Mouse (Mus musculus) heart, adult 18-20 months (tissue): ENCODE data around the gene Spg21. TPM values are rescaled to one million over a fixed set of nuclear protein-coding genes. Genes with fewer than 3 reads are reported as not detected.
A peak's percentile ranks its signal among the peaks of the same experiment; 100 is the strongest.

Experiments used
- DNase-seq, 2 experiments: peaks; one replicate each; pipeline ENCODE4 v3.0.0; 2021 to 2022; ENCODE audit warnings: mixed read lengths in 1 of 2
- total RNA-seq, 2 experiments: library from RNA; stranded (reverse); gene quantifications; 2 replicates each; pipeline ENCODE4 v1.2.3; 2021

The Spg21 gene
- total RNA-seq, 2 experiments from 2014 or later = 16.0 to 22.0 TPM

DNA sequence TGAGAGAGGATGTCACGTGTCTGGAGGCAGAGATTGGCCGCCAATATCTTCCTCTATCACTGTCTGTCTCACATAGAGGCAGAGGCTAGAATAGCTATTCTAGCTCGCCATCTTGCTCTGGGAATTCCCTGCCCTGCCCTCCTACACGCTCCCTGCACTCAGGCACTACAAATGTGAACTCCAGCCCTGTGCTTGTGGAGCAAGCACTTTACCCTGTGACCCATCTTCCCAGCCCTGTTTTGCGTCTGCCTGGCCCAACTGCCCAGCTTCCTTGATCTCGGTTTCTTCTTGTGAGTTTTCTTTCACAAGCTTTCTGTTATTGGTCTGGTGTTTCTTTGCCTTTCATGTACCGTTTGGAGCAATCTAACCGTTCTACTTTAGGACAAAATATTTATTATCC, 18.4 kb downstream of the Spg21 start:
- DNase-seq = no peak

DNA sequence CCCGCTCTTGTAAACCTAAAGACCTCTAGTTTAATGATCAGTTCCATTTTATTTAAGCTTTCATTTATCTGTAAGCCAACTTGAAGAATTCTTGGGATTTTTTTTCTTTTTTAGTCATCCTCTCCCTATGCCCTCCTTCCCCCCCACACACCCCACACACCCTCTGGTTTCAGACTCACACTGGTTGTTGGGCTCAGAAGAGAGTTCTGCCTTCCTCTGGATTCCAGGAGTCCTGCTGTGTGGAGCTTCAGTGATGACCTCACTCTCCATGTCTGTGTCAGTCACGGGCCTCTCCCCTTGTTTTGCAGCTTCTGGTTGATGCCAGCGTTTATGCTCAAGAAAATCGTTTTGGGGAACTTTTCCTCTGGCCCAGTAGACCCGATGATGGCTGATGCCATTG, 19.3 kb downstream of the Spg21 start:
- no peak for DNase-seq

DNA sequence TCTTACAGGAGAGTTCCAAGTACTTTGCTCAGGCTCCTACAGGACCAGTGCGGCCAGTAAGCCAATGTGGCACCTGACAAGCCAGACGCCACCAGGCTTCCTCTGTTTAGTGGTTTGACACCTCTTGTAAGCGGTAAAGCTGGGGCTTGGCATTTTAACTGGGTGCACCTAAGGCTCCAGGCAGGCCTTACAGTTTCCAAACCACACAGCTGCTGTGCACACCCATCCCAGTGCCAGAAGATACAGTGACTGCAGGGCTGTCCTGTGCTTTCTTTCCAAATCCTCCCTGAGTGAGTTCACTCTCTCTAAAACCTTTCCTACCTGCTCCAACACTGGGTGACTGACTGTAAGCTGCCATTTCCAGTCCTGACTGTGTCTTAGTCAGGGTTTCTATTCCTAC, 30.7 kb downstream of the Spg21 start:
- no peak for DNase-seq

DNA sequence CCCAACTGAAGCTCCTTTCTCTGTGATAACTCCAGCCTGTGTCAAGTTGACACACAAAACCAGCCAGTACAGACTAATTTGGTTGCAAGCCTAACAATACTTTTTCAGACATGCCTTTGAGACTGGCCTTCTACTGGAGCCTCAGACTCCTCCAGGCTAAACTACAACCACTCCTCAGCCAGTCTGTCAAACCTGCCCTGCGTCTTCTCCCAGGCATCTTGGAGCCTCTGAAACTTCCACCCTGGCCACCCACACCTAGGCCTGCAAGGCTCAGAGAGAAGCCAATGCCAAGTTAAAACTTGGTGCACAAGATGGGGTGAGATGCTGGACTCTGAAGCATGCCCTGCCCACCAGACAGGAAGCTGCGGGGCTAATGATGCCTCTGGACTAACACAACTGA, 31.6 kb downstream of the Spg21 start:
- DNase-seq = no peak

DNA sequence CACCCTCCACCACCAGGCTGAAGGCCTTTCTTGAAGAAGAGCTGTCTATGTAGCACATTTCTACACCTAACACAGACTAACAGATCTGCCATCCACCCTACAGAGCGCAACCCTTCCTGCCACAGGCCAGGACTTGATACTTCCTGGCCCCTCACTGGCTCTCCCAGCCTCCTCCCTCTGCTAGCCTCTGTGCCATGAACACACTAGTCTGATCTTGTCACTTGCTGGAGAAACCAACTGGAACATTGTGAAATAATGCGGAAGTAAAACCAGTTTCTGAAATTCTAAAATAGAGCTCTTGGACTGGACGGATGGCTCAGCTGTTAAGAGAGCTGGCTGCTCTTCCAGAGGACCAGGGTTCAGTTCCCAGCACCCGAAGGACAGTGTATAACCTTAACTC, 32.1 kb downstream of the Spg21 start:
- DNase-seq = no peak

DNA sequence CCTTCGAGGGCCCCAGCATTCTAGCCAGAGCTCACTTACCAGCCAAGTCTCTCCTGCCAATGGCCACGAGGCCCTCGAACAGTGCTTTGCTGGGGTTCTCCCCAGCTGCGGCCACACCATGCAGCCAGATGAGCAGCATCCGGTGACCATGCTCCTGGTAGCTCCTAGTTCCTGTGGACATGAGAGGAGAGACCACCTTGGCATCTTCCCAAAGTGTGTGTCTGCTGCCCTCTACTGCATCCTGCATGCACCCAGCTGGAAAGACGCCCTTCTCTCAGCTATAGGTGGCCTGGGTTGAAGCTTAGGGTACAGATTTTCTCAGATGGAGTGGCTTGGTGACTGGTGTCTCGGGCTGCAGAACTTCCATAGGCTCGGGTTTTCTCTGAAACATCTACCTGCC, 41.4 kb downstream of the Spg21 start:
- no peak for DNase-seq

DNA sequence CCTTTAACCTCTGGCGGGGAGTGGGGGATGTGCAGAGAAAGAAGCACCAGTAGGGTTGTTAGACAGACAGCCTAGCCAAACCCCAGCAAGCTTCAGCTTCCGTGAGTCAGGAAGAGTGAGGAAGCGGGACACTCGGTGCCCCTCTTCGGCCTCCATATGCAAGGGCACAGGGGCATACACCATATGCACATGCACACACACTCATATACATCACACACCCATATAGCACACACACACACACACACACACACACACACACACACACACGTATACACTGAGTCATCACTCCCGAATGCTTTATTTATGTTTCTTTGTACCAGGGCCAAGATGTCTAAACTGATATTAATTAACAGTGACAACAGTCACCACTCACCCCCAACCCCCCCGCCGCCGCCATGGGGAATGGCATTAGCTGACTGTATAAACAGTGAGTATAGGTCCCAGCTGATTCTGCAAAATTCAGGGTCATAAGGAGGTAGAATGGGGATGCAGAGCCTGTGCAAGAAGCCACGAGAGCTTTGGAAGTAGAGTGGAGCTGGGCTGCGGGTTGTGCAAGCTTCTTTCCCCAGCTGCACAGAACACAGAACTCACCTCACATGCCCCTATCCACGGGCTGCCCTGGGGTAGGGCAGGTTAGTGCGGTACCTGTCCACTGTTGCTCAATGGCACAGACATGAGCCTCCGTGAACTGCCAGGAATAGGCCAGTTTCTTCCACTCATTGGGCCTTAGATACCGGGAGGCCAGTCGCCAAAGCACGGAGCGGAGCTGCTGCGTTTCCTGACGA, 42.2 kb downstream of the Spg21 start:
- DNase-seq = no peak

DNA sequence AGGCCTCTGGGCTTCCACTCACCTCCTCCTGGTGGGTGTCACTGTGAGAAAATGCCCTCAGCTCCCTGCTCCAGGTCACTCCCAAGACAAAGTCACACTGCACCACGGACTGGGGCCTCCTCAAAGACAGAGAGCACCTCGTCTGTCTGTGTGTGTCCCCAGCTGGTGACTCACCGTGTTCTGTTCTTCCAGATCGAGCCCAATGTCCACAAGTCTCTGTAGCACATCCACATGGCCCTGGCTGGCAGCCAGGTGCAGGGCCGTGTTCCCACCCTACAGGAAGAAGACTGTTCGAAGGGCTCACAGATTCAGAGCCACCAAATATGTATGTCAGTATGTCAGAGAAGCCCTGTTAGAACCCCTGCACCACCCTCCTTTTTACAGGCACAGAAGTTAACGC, 47.7 kb downstream of the Spg21 start:
- no peak for DNase-seq

DNA sequence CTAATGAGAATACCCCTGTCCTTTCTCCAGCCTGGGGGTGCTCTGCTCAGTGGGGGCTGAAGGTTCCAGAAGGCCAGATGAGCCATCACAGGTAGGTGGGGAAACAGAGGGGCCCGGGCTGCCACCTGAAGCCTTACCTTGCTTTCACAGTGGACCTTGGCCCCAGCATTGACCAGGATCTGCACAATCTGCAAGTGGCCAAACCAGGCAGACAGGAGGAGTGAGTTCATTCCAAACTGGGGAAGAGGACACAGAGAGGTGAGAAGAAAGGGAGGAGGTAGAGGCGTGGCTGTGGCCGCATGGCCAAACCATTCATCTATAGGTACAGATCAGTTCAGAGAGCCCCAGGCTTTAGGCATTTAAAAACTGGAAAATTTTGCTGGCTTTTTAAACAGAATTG, 51.8 kb downstream of the Spg21 start:
- no peak for DNase-seq

DNA sequence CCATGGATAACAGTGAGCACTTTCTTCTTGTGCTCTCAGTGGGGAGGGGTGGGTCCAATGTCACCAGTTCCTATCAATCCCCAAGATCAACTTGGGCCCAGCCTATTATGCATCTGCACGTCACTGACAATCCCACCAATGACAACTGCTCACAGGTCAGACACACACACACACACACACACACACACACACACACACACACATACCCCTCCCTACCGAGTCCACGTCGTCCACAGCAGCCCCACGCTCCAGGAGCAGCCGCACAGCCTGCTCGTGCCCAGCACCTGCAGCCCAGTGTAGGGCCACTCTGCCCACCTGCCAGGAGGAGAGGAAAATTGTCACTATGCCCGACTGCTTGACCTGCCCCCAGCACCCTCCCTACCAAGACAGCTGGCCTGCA, 53.7 kb downstream of the Spg21 start:
- DNase-seq = no peak

DNA sequence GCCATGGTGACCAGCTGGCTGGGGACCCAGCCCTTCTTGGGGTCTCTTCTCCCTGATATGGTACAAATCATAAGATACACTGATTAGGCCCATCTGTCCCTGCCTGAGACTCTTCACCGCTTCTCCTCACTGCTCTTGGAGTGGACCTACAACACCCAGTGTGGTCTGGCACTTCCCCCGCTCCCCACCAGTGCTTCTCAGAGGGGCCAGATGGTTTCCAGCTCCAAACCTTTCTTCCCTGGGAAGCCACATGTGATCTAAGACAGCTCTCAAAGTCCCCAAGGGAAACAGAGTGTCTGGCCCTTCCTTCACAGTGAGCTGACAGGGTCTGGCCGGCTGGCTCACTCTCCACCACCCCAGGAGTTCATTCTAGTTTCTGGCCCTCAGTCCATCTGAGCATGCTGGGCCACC, 54.1 kb downstream of the Spg21 start:
- no peak for DNase-seq

DNA sequence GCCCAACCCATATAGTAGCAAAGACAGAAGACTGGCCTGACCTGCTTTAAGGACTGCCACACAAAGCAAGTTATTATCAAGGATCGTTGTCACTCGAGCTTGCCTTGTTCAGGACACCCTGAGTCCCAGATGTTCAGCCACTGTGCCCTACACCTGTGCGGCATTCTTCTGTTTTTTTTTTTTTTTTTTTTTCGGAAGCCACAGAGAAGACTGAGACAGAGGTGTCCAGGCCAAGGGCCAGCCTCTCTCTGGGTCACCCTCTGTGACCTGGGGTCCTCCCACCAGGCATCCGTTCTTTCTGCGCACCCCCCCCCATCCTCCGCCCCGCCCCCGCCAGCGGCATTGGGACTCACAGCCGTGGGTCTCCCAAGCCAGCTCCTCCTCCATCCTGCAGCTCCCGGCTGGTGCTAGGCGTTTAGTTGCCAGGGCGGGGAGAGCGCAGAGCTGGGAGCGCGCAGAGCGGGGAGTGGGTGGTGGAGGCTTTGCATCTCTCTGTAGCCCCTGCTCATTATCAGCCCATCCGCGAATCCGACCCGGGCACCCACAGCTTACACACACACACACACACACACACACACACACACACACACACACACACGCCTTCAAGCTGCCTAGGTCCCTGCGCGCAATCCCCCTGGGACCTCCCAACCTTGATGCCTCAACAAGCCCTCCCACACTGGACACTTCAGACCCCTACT, 59.2 kb downstream of the Spg21 start, which contains the start of gene Ankdd1a:
TSS of gene Ankdd1a (minus strand) at position 387 of the 698 bp plus-strand sequence.
- DNase-seq = no peak

DNA sequence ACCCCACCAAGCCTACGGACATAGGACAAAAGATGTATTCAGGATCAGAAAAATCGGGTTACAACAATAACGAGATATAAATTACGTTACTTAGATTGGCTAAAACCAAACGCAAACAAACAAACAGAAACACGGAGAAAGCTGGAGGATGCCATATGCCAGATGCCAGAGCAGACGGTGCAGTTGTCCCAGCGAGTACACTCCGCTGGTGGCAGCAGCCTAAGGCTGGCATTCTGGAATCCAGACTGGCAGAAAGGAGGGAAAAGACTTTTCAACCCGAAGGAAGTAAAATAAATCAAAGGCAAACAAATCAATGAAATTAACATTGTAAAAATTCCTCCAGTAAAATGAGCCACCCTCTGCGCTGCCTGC, 59.7 kb downstream of the Spg21 start:
- DNase-seq = no peak

DNA sequence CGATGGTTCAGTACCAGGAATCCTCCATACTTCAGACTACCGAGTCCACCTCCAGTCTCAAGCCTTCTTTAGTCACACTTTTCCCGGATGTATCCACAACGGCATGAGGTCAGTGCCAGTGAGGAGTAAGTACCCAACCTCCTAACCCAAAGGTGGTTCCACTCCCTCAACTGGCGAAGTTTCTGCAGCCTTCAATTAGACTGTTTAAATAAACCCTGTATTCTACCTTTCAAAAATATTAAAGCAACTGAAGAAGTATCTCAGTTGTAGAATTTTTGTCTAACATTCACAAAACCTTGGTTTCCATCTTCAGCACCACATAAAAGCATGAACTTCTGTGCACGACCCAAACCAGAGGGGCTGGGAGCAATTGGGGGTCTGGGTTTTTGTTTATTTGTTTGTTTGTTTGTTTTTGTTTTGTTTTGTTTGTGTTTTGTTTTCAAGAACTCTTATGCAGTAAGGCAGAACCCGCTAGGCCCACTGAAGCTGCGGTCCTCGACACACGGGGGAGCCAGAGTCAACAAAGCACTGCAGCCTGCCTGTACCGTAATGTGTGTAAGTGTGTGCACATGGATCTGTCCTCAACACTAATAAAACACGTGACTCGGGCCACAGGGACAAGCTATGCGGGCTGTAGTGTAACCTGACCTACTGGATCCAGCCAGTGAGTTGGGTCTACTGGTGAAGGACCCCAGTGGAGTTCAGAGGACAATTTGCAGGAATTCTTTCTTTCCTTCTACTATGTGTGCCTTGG, 63.0 kb downstream of the Spg21 start:
- DNase-seq = peak; percentile 85 to 93

DNA sequence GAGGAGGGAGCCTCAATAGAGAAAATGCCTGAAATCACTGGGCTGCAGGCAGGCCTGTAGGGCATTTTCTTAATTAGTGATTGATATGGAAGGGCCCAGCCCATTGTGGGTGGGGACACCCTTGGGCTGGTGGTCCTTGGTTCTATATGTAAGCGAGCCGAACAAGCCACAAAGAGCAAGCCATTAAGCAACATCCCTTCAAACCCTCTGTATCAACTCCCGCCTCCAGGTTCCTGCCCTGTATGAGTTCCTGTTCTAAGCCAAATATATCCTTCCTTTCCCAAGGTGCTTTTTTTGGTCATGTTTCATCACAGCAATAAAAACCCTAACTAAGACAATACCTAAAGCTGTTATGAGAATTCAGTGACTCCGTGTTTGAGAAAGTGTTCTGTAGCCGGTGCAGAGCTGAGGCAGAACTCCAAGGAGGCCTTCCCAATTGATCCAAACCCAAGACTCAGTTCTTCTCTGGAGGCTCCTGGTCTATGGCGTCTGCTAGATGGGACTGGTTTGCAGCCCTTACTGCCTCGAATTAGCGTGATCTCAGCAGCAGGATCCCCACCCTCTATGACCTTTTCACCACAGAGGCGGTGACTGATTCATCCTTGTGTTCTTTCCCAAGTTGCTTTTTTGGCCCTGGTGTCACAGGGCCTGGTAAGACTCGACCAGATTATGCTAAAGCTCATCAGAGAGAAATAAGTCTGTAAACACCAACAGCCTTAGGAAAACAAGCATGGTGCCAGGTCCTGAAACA, 64.9 kb downstream of the Spg21 start:
- peak in 1 of 2 experiments; percentile 59 for DNase-seq

DNA sequence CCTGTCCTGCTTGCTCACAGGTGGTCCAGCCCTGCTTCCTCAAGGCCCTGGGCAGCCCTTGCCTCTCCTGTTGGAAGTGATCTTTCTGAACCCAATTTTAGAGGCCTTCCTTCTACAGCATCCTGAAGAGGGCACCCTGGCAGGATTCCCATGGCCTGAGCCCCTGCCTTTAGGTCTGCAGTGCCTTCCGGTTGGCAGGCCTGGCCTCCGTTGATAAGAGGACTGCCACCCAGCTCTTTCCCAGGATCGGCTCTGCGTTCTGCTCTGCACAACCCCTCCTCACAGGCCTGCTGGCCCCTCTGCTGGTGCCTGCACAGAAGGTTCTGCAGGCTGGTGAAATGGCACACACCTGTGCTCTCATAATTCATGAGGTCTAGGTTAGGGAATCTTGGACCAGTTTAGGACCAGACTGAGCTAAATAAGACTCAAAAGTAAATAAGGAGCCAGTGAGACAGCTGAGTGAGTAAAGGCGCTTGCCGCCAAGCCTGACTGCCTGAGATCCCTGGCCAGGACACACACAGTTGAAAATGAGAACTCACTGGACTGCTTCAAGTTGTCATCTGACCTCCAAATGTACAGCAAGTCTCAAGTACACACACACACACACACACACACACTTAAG, 67.8 kb downstream of the Spg21 start:
- DNase-seq = no peak

DNA sequence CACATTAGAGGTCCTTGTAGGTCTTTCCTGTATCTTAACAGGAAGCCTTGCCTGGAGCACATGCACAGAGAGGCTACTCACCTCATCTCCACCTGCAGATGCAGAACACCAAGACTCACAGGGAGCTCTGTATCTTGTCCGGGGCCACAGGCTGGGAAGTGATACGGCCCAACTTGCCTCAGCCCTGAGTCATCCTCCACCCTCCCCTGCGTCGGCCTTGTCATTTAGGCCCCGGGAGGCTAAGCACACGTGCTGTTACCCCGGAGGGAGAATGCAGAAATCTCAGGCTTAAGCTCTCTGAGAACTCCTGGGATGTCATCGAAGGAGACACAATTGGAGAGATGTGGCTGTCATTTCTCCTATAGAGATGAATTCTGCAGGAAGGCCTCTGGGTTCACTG, 68.9 kb downstream of the Spg21 start:
- DNase-seq = no peak

DNA sequence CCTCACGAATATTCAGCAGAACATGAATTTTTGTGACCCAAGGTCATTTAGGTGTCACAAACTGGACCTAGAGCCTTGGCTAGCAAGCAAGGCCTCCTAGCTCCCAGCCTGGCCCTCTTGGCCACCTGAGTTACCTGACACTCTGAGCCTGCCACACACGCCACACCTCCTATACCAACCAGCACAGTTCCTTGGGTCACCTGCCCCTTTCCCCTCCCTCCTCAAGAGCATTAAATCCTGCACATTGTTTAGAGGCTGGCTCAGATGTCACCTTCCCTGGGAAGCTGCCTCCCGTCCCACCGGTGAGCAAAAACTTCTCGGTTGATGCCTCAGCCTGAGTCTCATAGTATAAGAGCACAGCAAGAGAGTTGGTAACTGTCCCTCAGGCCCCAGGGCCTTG, 70.5 kb downstream of the Spg21 start:
- no peak for DNase-seq

DNA sequence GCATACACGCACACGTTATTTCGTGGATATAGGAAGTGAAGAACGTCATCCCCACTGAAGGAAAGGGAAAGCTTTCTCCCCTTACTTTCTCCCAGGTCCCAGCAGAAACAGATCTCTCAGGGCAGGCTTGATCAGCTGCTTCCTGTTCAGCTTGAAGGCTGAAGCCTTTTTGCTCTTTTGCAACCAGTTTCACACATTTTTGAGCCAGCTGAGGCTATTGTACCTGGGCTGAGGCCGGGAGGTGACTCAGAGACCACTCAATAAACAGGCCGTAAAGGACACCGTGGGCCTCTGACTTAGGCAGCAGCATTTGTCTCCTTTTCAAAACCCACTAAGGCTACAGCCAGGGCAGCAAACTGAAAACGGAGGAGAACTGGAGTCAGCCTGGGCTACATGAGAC, 72.2 kb downstream of the Spg21 start:
- DNase-seq = no peak

DNA sequence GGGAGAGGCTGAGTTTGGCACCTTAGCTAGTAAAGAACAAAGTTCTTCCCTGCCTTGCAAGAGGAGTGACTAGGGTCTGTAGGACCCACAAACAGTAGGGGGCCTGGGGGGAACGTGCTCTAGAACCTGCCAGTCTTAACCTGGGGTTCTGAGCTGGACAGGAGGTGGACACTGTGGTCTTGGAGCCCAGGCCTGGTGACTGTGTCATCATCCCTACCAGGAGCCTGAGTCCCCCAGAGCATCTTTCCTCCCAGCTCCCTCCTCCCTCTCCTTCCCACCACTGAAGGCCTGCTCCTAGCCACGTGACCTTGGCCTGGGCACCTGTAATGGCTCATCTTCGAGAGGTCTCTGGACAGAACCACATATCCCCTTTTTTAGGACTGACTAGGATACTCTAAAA, 73.4 kb downstream of the Spg21 start:
- DNase-seq = no peak

DNA sequence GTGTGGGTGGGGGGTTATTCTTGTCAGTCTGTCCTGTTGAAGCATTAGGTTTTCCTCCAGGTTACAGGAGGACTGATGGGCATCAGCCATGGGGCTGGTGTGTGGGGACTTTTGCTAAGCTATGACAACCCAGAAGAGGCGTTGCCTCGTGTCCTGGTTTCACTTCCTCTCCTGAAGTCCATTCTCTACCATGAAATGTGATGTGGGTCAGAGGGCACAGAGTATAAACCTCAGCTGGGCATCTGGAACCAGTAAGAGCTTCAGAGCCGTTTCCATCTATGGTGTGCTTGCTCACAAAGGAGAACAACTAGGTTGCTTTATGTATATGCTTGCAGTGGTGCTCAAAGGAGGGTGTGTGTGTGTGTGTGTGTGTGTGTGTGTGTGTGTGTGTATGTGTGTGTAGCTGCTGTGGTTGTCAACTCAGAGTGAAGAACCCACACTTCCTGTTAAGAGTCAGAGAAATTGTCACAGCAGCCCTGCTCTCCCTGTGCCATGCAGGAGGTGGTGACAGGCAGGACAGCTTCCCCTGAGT, 74.5 kb downstream of the Spg21 start:
- DNase-seq = peak in 1 of 2 experiments; percentile 79
